Mouse (Mus musculus) MEL (cell line): Measurements from ENCODE around the gene Rbms3. TPM values are rescaled to one million over a fixed set of nuclear protein-coding genes. Genes with fewer than 3 reads are reported as not detected.

ENCODE experiments used
- DNase-seq: peaks from one replicate; pipeline ENCODE4 v3.0.0; 2011; ENCODE audit warnings: low read depth, low spot score
- H3K27ac ChIP-seq: 2 replicates; pipeline ENCODE4 v1.5.1; 2012; ENCODE audit warnings: low read depth, mild to moderate bottlenecking, control low read depth, low read length, moderate library complexity; ENCODE audit not compliant: control insufficient read depth
- H3K27me3 ChIP-seq, 2 experiments: fragments of 150-350 bp in 1 of 2; sonication (generic) in 1 of 2; 2 replicates each; pipeline ENCODE4 v1.6.1; 2012; ENCODE audit warnings: low read length in 2 of 2, mild to moderate bottlenecking in 2 of 2, improper control_type of control experiment in 1 of 2, moderate library complexity in 1 of 2; ENCODE audit not compliant: insufficient read depth in 2 of 2, control insufficient read depth in 1 of 2
- H3K36me3 ChIP-seq, 2 experiments: 2 replicates each; pipeline ENCODE4 v1.6.1; 2012 to 2014; ENCODE audit warnings: low read length in 2 of 2, improper control_type of control experiment in 1 of 2, inconsistent platforms in 1 of 2, mild to moderate bottlenecking in 1 of 2; ENCODE audit not compliant: insufficient read depth in 2 of 2, control insufficient read depth in 1 of 2
- H3K4me1 ChIP-seq, 2 experiments: fragments of 150-350 bp in 1 of 2; sonication (generic) in 1 of 2; 2 replicates each; pipeline ENCODE4 v1.6.1; 2012; ENCODE audit warnings: low read length in 2 of 2, improper control_type of control experiment in 1 of 2, mild to moderate bottlenecking in 1 of 2; ENCODE audit not compliant: insufficient read depth in 2 of 2, control insufficient read depth in 1 of 2
- H3K4me3 ChIP-seq, 2 experiments: fragments of 150-350 bp in 1 of 2; sonication (generic) in 1 of 2; 2 replicates each; pipeline ENCODE4 v1.5.1; 2012; ENCODE audit warnings: low read depth in 2 of 2, low read length in 2 of 2, mild to moderate bottlenecking in 2 of 2, moderate library complexity in 2 of 2, control low read depth in 1 of 2, improper control_type of control experiment in 1 of 2; ENCODE audit not compliant: control insufficient read depth in 1 of 2, insufficient read depth in 1 of 2
- H3K79me2 ChIP-seq: 2 replicates; pipeline ENCODE4 v1.6.1; 2012; ENCODE audit warnings: mild to moderate bottlenecking, low read length, moderate library complexity; ENCODE audit not compliant: control insufficient read depth, poor library complexity, insufficient read depth
- H3K9ac ChIP-seq: 2 replicates; pipeline ENCODE4 v1.6.1; 2012; ENCODE audit warnings: low read depth, mild to moderate bottlenecking, control low read depth, low read length, moderate library complexity; ENCODE audit not compliant: control insufficient read depth, poor library complexity, severe bottlenecking
- H3K9me3 ChIP-seq: fragments of 150-350 bp; sonication (generic); replicated peaks from 2 replicates; pipeline ENCODE4 v1.6.1; 2012; ENCODE audit warnings: mild to moderate bottlenecking, low read length, improper control_type of control experiment, moderate library complexity; ENCODE audit not compliant: insufficient read depth
- CHD1 ChIP-seq: IDR thresholded peaks from 2 replicates; pipeline ENCODE4 v1.6.1; 2012; ENCODE audit warnings: low read depth, mild to moderate bottlenecking, inconsistent platforms, low read length, improper control_type of control experiment
- E2F4 ChIP-seq: IDR thresholded peaks from 2 replicates; pipeline ENCODE4 v1.6.1; 2011; ENCODE audit warnings: low read depth, low read length, improper control_type of control experiment, borderline replicate concordance
- EP300 ChIP-seq, 2 experiments: IDR thresholded peaks; 2 replicates each; pipeline ENCODE4 v1.6.1; 2011; ENCODE audit warnings: improper control_type of control experiment in 2 of 2, low read length in 2 of 2, low read depth in 1 of 2, mild to moderate bottlenecking in 1 of 2
- GABPA ChIP-seq: IDR thresholded peaks from 2 replicates; pipeline ENCODE4 v1.6.1; 2012; ENCODE audit warnings: low read depth, mild to moderate bottlenecking, inconsistent platforms, low read length, improper control_type of control experiment, moderate library complexity
- MAFK ChIP-seq: IDR thresholded peaks from 2 replicates; pipeline ENCODE4 v1.6.1; 2011; ENCODE audit warnings: low read depth, mild to moderate bottlenecking, low read length, improper control_type of control experiment, borderline replicate concordance
- MAX ChIP-seq: IDR thresholded peaks from 2 replicates; pipeline ENCODE4 v1.6.1; 2011; ENCODE audit warnings: low read length, improper control_type of control experiment
- MEF2A ChIP-seq: IDR thresholded peaks from 2 replicates; pipeline ENCODE4 v1.6.1; 2014; ENCODE audit warnings: low read depth, mild to moderate bottlenecking, inconsistent platforms, low read length, improper control_type of control experiment; ENCODE audit not compliant: poor library complexity, insufficient replicate concordance, severe bottlenecking; ENCODE audit errors: extremely low read depth
- NELFE ChIP-seq: IDR thresholded peaks from 2 replicates; pipeline ENCODE4 v1.6.1; 2011; ENCODE audit warnings: low read depth, low read length, improper control_type of control experiment
- NRF1 ChIP-seq: IDR thresholded peaks from 2 replicates; pipeline ENCODE4 v1.6.1; 2014; ENCODE audit warnings: low read depth, mild to moderate bottlenecking, inconsistent platforms, low read length, improper control_type of control experiment, moderate library complexity; ENCODE audit not compliant: poor library complexity, insufficient read depth, severe bottlenecking
- POLR2A ChIP-seq, 2 experiments: IDR thresholded peaks; 2 replicates each; pipeline ENCODE4 v1.6.1; 2011 to 2012; ENCODE audit warnings: low read length in 2 of 2, mild to moderate bottlenecking in 2 of 2, control low read depth in 1 of 2, improper control_type of control experiment in 1 of 2, low read depth in 1 of 2, moderate library complexity in 1 of 2; ENCODE audit not compliant: control insufficient read depth in 1 of 2, insufficient read depth in 1 of 2, poor library complexity in 1 of 2
- POLR2AphosphoS5 ChIP-seq: IDR thresholded peaks from 2 replicates; pipeline ENCODE4 v1.6.1; 2012; ENCODE audit warnings: low read depth, borderline replicate concordance, mild to moderate bottlenecking, inconsistent platforms, low read length, moderate library complexity, mixed read lengths
- RCOR1 ChIP-seq: IDR thresholded peaks from 2 replicates; pipeline ENCODE4 v1.6.1; 2012; ENCODE audit warnings: low read depth, mild to moderate bottlenecking, inconsistent platforms, low read length, improper control_type of control experiment
- SIN3A ChIP-seq: IDR thresholded peaks from 2 replicates; pipeline ENCODE4 v1.6.1; 2012; ENCODE audit warnings: low read length, improper control_type of control experiment, inconsistent platforms
- SMC3 ChIP-seq: IDR thresholded peaks from 2 replicates; pipeline ENCODE4 v1.6.1; 2011; ENCODE audit warnings: low read depth, low read length, improper control_type of control experiment
- TAL1 ChIP-seq: IDR thresholded peaks from 2 replicates; pipeline ENCODE4 v1.6.1; 2012; ENCODE audit warnings: mild to moderate bottlenecking, inconsistent platforms, low read length, moderate library complexity, mixed read lengths
- TCF12 ChIP-seq: IDR thresholded peaks from 2 replicates; pipeline ENCODE4 v1.6.1; 2014; ENCODE audit warnings: low read depth, mild to moderate bottlenecking, inconsistent platforms, low read length, improper control_type of control experiment, moderate library complexity
- ZKSCAN1 ChIP-seq: IDR thresholded peaks from 2 replicates; pipeline ENCODE4 v1.6.1; 2012; ENCODE audit warnings: low read depth, mild to moderate bottlenecking, inconsistent platforms, low read length, improper control_type of control experiment, moderate library complexity
- ZMIZ1 ChIP-seq: IDR thresholded peaks from 2 replicates; pipeline ENCODE4 v1.6.1; 2012; ENCODE audit warnings: low read depth, mild to moderate bottlenecking, inconsistent platforms, low read length, improper control_type of control experiment, moderate library complexity
- polyA plus RNA-seq, 2 experiments: library from polyadenylated mRNA; stranded (reverse) in 1 of 2; unstranded in 1 of 2; fragments of >175 nt in 1 of 2; fragments of >200 nt in 1 of 2; gene quantifications; 2 replicates each; pipeline versions ENCODE4 v1.2.1 to v1.2.4; 2012; ENCODE audit warnings: low replicate concordance in 2 of 2, low read depth in 1 of 2; ENCODE audit not compliant: insufficient read length in 2 of 2, insufficient read depth in 1 of 2, missing spikeins in 1 of 2
- total RNA-seq: library from RNA; depleted of rRNA; stranded (reverse); fragments of 300-350 nt; gene quantifications from 2 replicates; pipeline ENCODE4 v1.2.3, GENCODE M21; 2012

The Rbms3 gene
- total and polyA plus RNA-seq, 3 experiments: not detected

DNA sequence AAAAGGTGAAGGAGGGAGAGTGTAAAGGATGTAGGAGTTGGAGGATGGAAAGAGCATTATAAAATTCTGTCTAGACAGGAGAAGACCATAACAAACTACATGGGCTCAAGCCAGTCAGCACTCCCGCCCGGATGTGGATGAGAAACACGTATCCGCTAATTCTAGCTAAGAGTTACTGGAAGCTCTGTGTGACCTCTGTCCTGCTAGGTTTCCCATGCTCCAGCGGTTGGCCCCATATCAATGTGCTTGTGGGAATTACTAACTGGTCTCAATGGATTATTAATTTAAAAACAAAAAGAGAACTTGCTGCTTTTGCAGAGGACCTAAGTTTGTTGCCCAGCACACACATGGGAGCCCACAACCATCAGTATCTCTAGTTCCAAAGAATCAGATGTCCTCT is 1071.9 kb downstream of the Rbms3 start:
- no peaks in the 10 kb centered on the region for H3K4me1 ChIP-seq
- no peak for TF ChIP-seq SIN3A
- TF ChIP-seq TCF12: no peak
- no peak for TF ChIP-seq EP300 (IDR thresholded peaks at IDR 0.05; ENCODE audit: low read depth in 1 of 2, low read length in 2 of 2)
- no peak for TF ChIP-seq SMC3
- no peak for TF ChIP-seq MAX
- no peak for TF ChIP-seq POLR2A (IDR thresholded peaks at IDR 0.05; ENCODE audit: control insufficient read depth in 1 of 2, insufficient read depth in 1 of 2, low read depth in 1 of 2, low read length in 2 of 2, poor library complexity in 1 of 2)
- TF ChIP-seq RCOR1: no peak
- no peak for TF ChIP-seq MAFK
- no peak overlapping the region for H3K27ac ChIP-seq
- H3K9ac ChIP-seq: no peak overlapping the region
- no peaks in the 10 kb centered on the region for H3K27me3 ChIP-seq
- no peak for DNase-seq
- H3K36me3 ChIP-seq: no peaks in the 10 kb centered on the region
- H3K79me2 ChIP-seq: no peaks in the 10 kb centered on the region
- no peaks in the 10 kb centered on the region for H3K9me3 ChIP-seq
- H3K4me3 ChIP-seq: no peak overlapping the region

DNA sequence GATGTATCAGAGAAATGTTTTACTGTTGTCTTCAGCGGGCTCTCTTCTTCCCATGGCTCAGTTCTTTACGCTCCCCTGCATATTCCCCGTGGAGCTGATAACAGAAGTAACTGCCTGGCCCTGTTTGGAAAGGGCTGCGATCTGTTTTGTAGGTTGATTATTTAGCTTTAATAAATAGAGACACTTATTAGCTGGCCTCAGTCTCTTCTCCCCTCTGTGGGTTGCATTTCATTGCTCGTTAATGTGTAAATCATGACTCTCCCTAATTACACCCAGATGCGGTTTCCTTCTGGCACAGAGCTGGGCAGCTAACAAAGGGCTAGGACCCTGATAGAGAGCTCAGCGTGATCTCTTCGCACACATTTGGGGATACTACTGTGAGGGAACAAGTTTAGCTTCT is 1073.1 kb downstream of the Rbms3 start:
- H3K9ac ChIP-seq: no peak overlapping the region
- DNase-seq: no peak
- H3K9me3 ChIP-seq: no peaks in the 10 kb centered on the region
- no peaks in the 10 kb centered on the region for H3K79me2 ChIP-seq
- no peak overlapping the region for H3K27ac ChIP-seq
- H3K4me1 ChIP-seq: no peaks in the 10 kb centered on the region
- no peaks in the 10 kb centered on the region for H3K36me3 ChIP-seq
- no peaks in the 10 kb centered on the region for H3K27me3 ChIP-seq
- no peak for TF ChIP-seq TAL1
- TF ChIP-seq MEF2A: no peak
- TF ChIP-seq POLR2AphosphoS5: no peak
- no peak for TF ChIP-seq EP300 (IDR thresholded peaks at IDR 0.05; ENCODE audit: low read depth in 1 of 2, low read length in 2 of 2)
- no peak for TF ChIP-seq ZMIZ1
- no peak for TF ChIP-seq NELFE
- no peak for TF ChIP-seq E2F4
- no peak for TF ChIP-seq TCF12
- no peak for TF ChIP-seq ZKSCAN1
- no peak for TF ChIP-seq GABPA
- no peak for TF ChIP-seq CHD1
- no peak for TF ChIP-seq NRF1
- H3K4me3 ChIP-seq: no peak overlapping the region
